Mouse (Mus musculus) embryonic facial prominence, embryonic 11.5 days (tissue): ENCODE results near the gene Trpc7. TPM values are rescaled to one million over a fixed set of nuclear protein-coding genes. Genes with fewer than 3 reads are reported as not detected.

Experiments used
- ATAC-seq: fragments of 200-750 bp; cut with Nextera tagmentation; replicated peaks from 2 replicates; pipeline ENCODE4 v1.8.0; 2017; ENCODE audit warnings: low read depth; ENCODE audit not compliant: insufficient number of reproducible peaks, low FRiP score, low TSS enrichment
- DNase-seq: peaks from one replicate; pipeline ENCODE4 v3.0.0-alpha.2; 2015; ENCODE audit warnings: low spot score
- H3K27ac ChIP-seq: fragments of 300-500 bp; sonication (generic); replicated peaks from 2 replicates; pipeline ENCODE4 v1.5.1; 2014; ENCODE audit warnings: mild to moderate bottlenecking, low read depth, low read length, control low read depth
- H3K27me3 ChIP-seq: fragments of 300-500 bp; sonication (generic); 2 replicates; pipeline ENCODE4 v1.6.1; 2014; ENCODE audit warnings: mild to moderate bottlenecking, low read length, moderate library complexity, mixed read lengths; ENCODE audit not compliant: control insufficient read depth, insufficient read depth
- H3K36me3 ChIP-seq: fragments of 300-500 bp; sonication (generic); replicated peaks from 2 replicates; pipeline ENCODE4 v1.6.1; 2014; ENCODE audit warnings: low read depth, mild to moderate bottlenecking, low read length, moderate library complexity, mixed read lengths; ENCODE audit not compliant: control insufficient read depth, insufficient read depth
- H3K4me1 ChIP-seq: fragments of 300-500 bp; sonication (generic); 2 replicates; pipeline ENCODE4 v1.6.1; 2014; ENCODE audit warnings: low read length, mixed read lengths; ENCODE audit not compliant: control insufficient read depth, insufficient read depth
- H3K4me2 ChIP-seq: fragments of 300-500 bp; sonication (generic); 2 replicates; pipeline ENCODE4 v1.6.1; 2014; ENCODE audit warnings: low read depth, mild to moderate bottlenecking, control low read depth, low read length, moderate library complexity
- H3K4me3 ChIP-seq: fragments of 300-500 bp; sonication (generic); 2 replicates; pipeline ENCODE4 v1.5.1; 2014; ENCODE audit warnings: low read depth, low read length, control low read depth
- H3K9ac ChIP-seq: fragments of 300-500 bp; sonication (generic); replicated peaks from 2 replicates; pipeline ENCODE4 v1.6.1; 2014; ENCODE audit warnings: mild to moderate bottlenecking, control low read depth, low read length
- H3K9me3 ChIP-seq: fragments of 300-500 bp; sonication (generic); replicated peaks from 2 replicates; pipeline ENCODE4 v1.6.1; 2016; ENCODE audit warnings: mild to moderate bottlenecking, low read length, inconsistent platforms, mixed read lengths; ENCODE audit not compliant: control insufficient read depth
- WGBS: fragments of 180-500 bp; shearing (Covaris S2); extraction: QIAGEN DNeasy Blood & Tissue Kit; methylation state at CpG from one replicate; pipeline ENCODE4 v1.1.7; 2014; 5-methylcytosine and 5-hydroxymethylcytosine counted together
- polyA plus RNA-seq: library from polyadenylated mRNA; unstranded; fragments of >200 nt; fragmentation: Nextera tagmentation; extraction: Ambion mirVana; gene quantifications from 2 replicates; pipeline ENCODE4 v1.2.1, GENCODE M21; 2014

The Trpc7 gene
- polyA plus RNA-seq, 1 experiment from 2014 or later, result 0.06 TPM

GRCm38 (mm10) chr13:56895386-56895785, 407 bp downstream of the Trpc7 start:
- Histone ChIP-seq H3K4me3 (no peak overlapping the region), H3K9me3 (no peaks in the 10 kb centered on the region), H3K27ac (no peak overlapping the region), H3K27me3 (no peaks in the 10 kb centered on the region), H3K4me2 (no peak overlapping the region), H3K9ac (no peak overlapping the region), H3K36me3 (no peaks in the 10 kb centered on the region), H3K4me1 (no peaks in the 10 kb centered on the region)
- peak; percentile 86 for DNase-seq
- ATAC-seq, result no peak
- WGBS, result 3% methylated on average over 17 of the region's 17 CpGs

GRCm38 (mm10) chr13:56894543-56894942, 1.2 kb downstream of the Trpc7 start:
- WGBS, result 79% methylated on average over 5 of the region's 5 CpGs
- ATAC-seq, result no peak

GRCm38 (mm10) chr13:56889888-56890287, 5.9 kb downstream of the Trpc7 start:
- 37% methylated on average over 7 of the region's 7 CpGs for WGBS
- ATAC-seq, result no peak
- DNase-seq, result no peak
- H3K27ac ChIP-seq, result no peak overlapping the region
- no peaks in the 10 kb centered on the region for H3K27me3 ChIP-seq
- H3K9me3 ChIP-seq, result no peaks in the 10 kb centered on the region
- H3K4me2 ChIP-seq, result no peak overlapping the region
- H3K36me3 ChIP-seq, result no peaks in the 10 kb centered on the region
- no peaks in the 10 kb centered on the region for H3K4me1 ChIP-seq
- H3K4me3 ChIP-seq, result no peak overlapping the region
- H3K9ac ChIP-seq, result no peak overlapping the region

More at GRCm38 (mm10) chr13:56894543-56894942, 1.2 kb downstream of the Trpc7 start:
- no peak overlapping the region for H3K4me3 ChIP-seq
- no peaks in the 10 kb centered on the region for H3K27me3 ChIP-seq
- no peak overlapping the region for H3K4me2 ChIP-seq
- H3K9ac ChIP-seq, result no peak overlapping the region
- H3K9me3 ChIP-seq, result no peaks in the 10 kb centered on the region
- no peak overlapping the region for H3K27ac ChIP-seq
- no peaks in the 10 kb centered on the region for H3K36me3 ChIP-seq
- H3K4me1 ChIP-seq, result no peaks in the 10 kb centered on the region
- DNase-seq, result no peak

GRCm38 (mm10) chr13:56882931-56883330, 12.9 kb downstream of the Trpc7 start:
- Histone ChIP-seq H3K9me3 (no peaks in the 10 kb centered on the region), H3K9ac (no peak overlapping the region), H3K4me1 (no peaks in the 10 kb centered on the region), H3K27ac (no peak overlapping the region), H3K4me3 (no peak overlapping the region), H3K4me2 (no peak overlapping the region), H3K27me3 (no peaks in the 10 kb centered on the region), H3K36me3 (no peaks in the 10 kb centered on the region)
- DNase-seq (no peak), ATAC-seq (no peak)
- WGBS, result 88% methylated on average over 12 of the region's 12 CpGs

- Histone ChIP-seq H3K4me2 (no peak overlapping the region), H3K36me3 (no peaks in the 10 kb centered on the region), H3K4me1 (no peaks in the 10 kb centered on the region; the same call in 1 of the 2 replicates), H3K4me3 (no peak overlapping the region), H3K9ac (no peak overlapping the region), H3K27me3 (no peaks in the 10 kb centered on the region), H3K27ac (no peak overlapping the region), H3K9me3 (no peaks in the 10 kb centered on the region)
- ATAC-seq (no peak), DNase-seq (no peak)
- 75% methylated on average over 6 of the region's 6 CpGs for WGBS
Measured at GRCm38 (mm10) chr13:56864567-56864966, 31.2 kb downstream of the Trpc7 start.

GRCm38 (mm10) chr13:56862011-56862410, 33.8 kb downstream of the Trpc7 start:
- no peak overlapping the region for H3K9ac ChIP-seq
- H3K27me3 ChIP-seq, result no peaks in the 10 kb centered on the region
- H3K9me3 ChIP-seq, result no peaks in the 10 kb centered on the region
- DNase-seq, result peak; percentile 41
- no peak for ATAC-seq
- no peak overlapping the region for H3K4me2 ChIP-seq
- no peaks in the 10 kb centered on the region; the same call in 1 of the 2 replicates for H3K4me1 ChIP-seq
- H3K27ac ChIP-seq, result no peak overlapping the region
- 27% methylated on average over 6 of the region's 6 CpGs for WGBS
- no peak overlapping the region for H3K4me3 ChIP-seq
- H3K36me3 ChIP-seq, result no peaks in the 10 kb centered on the region

GRCm38 (mm10) chr13:56854506-56854905, 41.3 kb downstream of the Trpc7 start:
- H3K9me3 ChIP-seq, result no peaks in the 10 kb centered on the region
- WGBS, result 77% methylated on average over 8 of the region's 8 CpGs
- no peak overlapping the region for H3K4me2 ChIP-seq
- no peak overlapping the region for H3K27ac ChIP-seq
- H3K36me3 ChIP-seq, result no peaks in the 10 kb centered on the region
- no peak overlapping the region for H3K9ac ChIP-seq
- no peak for DNase-seq
- H3K27me3 ChIP-seq, result no peaks in the 10 kb centered on the region
- H3K4me1 ChIP-seq, result no peaks in the 10 kb centered on the region
- no peak for ATAC-seq
- no peak overlapping the region for H3K4me3 ChIP-seq

GRCm38 (mm10) chr13:56853436-56853835, 42.4 kb downstream of the Trpc7 start:
- H3K4me1 ChIP-seq, result no peaks in the 10 kb centered on the region
- H3K27ac ChIP-seq, result no peak overlapping the region
- H3K27me3 ChIP-seq, result no peaks in the 10 kb centered on the region
- no peak overlapping the region for H3K4me3 ChIP-seq
- H3K4me2 ChIP-seq, result no peak overlapping the region
- ATAC-seq, result no peak
- no peak overlapping the region for H3K9ac ChIP-seq
- WGBS, result 41% methylated on average over 5 of the region's 5 CpGs
- no peaks in the 10 kb centered on the region for H3K36me3 ChIP-seq
- H3K9me3 ChIP-seq, result no peaks in the 10 kb centered on the region
- no peak for DNase-seq
